Comparison of ENCODE assay signal across 12 mouse cellular contexts in genomic region chr10:11175801-11176482, GRCm38 (mm10). TPM values are rescaled to one million over a fixed set of nuclear protein-coding genes. Genes with fewer than 3 reads are reported as not detected.
DNase-seq lines count a peak whose midpoint lies in the region; ATAC-seq and TF ChIP-seq lines count a peak whose summit lies in the region.
"Had no signal": no experiment of that assay in that cellular context is flagged by ENCODE, and none has a peak within 500 bp of the region (broad histone marks: within the 10 kb centered on the region; RNA-seq: fewer than 3 reads in every experiment).

No protein-coding gene starts in this region.

- H3K9ac ChIP-seq in forebrain, embryonic 14.5 days (ENCODE audit: low read length), result no peak overlapping the region
- no peak overlapping the region for H3K9ac ChIP-seq in forebrain, embryonic 12.5 days
- H3K9ac ChIP-seq in kidney, postnatal 0 days (ENCODE audit: low read depth, low read length), result no peak overlapping the region
- H3K9ac ChIP-seq: embryonic facial prominence, embryonic 13.5 days; heart, embryonic 13.5 days had no signal

- no peak overlapping the region for H3K27ac ChIP-seq in forebrain, embryonic 14.5 days (ENCODE audit: low read depth, low read length)
- H3K27ac ChIP-seq in forebrain, embryonic 12.5 days, result no peak overlapping the region
- H3K27ac ChIP-seq in kidney, postnatal 0 days, result no peak overlapping the region
- H3K27ac ChIP-seq: embryonic facial prominence, embryonic 13.5 days; heart, embryonic 13.5 days had no signal

- no peak overlapping the region for H3K4me2 ChIP-seq in forebrain, embryonic 14.5 days (ENCODE audit: low read length)
- H3K4me2 ChIP-seq in forebrain, embryonic 12.5 days, result no peak overlapping the region
- H3K4me2 ChIP-seq in kidney, postnatal 0 days (ENCODE audit: low read length), result no peak overlapping the region
- H3K4me2 ChIP-seq: embryonic facial prominence, embryonic 13.5 days; heart, embryonic 13.5 days had no signal

- peak; percentile 57 for TF ChIP-seq CTCF in kidney, postnatal 0 days (IDR thresholded peaks at IDR 0.05; ENCODE audit: low read depth)

- ATAC-seq in forebrain, embryonic 14.5 days, result peak; percentile 29; the same call in 1 of the 2 replicates
- ATAC-seq in forebrain, embryonic 12.5 days (ENCODE audit: low FRiP score), result no peak
- ATAC-seq in kidney, postnatal 0 days (replicated peaks; ENCODE audit: low FRiP score, low read depth), result no peak
- ATAC-seq: activated CD4-positive, CD25-positive, alpha-beta regulatory T cell, adult 4 months; hindbrain, embryonic 16.5 days had no signal

- no peaks in the 10 kb centered on the region for H3K4me1 ChIP-seq in forebrain, embryonic 14.5 days (ENCODE audit: control insufficient read depth, insufficient read depth, low read length)
- no peaks in the 10 kb centered on the region for H3K4me1 ChIP-seq in forebrain, embryonic 12.5 days
- H3K4me1 ChIP-seq in kidney, postnatal 0 days (replicated peaks; ENCODE audit: insufficient read depth, low read length), result no peaks in the 10 kb centered on the region
- H3K4me1 ChIP-seq: embryonic facial prominence, embryonic 13.5 days had no signal

- no peaks in the 10 kb centered on the region for H3K27me3 ChIP-seq in forebrain, embryonic 14.5 days (replicated peaks; ENCODE audit: control insufficient read depth, insufficient read depth, low read length)
- no peaks in the 10 kb centered on the region for H3K27me3 ChIP-seq in forebrain, embryonic 12.5 days
- H3K27me3 ChIP-seq in kidney, postnatal 0 days (ENCODE audit: insufficient read depth, low read length), result no peaks in the 10 kb centered on the region
- H3K27me3 ChIP-seq: embryonic facial prominence, embryonic 13.5 days; heart, embryonic 13.5 days had no signal

- peak; percentile 69 for DNase-seq in forebrain, embryonic 14.5 days (ENCODE audit: low spot score)
- peak; percentile 34 for DNase-seq in kidney, postnatal 0 days (ENCODE audit: low spot score)
- DNase-seq in kidney, postnatal 4 days, result no peak
- DNase-seq in 416B (ENCODE audit: low read depth) (peak; percentile 38), adipocyte (ENCODE audit: low spot score) (peak; percentile 45)
- no peak for DNase-seq in right cerebral cortex, adult 18-20 months
- DNase-seq: thymus, adult 18-20 months had no signal

- WGBS in forebrain, embryonic 14.5 days, result 92% methylated on average over 8 of the region's 8 CpGs
- WGBS in forebrain, embryonic 12.5 days, result 93% methylated on average over 8 of the region's 8 CpGs
- WGBS in kidney, postnatal 0 days, result 84% methylated on average over 8 of the region's 8 CpGs

- H3K4me3 ChIP-seq in forebrain, embryonic 14.5 days (ENCODE audit: low read depth, low read length), result no peak overlapping the region
- H3K4me3 ChIP-seq in forebrain, embryonic 12.5 days (replicated peaks), result no peak overlapping the region
- H3K4me3 ChIP-seq in kidney, postnatal 0 days (replicated peaks; ENCODE audit: low read depth, low read length), result no peak overlapping the region
- H3K4me3 ChIP-seq: embryonic facial prominence, embryonic 13.5 days; heart, embryonic 13.5 days had no signal

- H3K36me3 ChIP-seq in forebrain, embryonic 14.5 days (ENCODE audit: control insufficient read depth, insufficient read depth, low read length), result peaks cover 66% of the 10 kb centered on the region
- peaks cover 56% of the 10 kb centered on the region for H3K36me3 ChIP-seq in forebrain, embryonic 12.5 days (replicated peaks)
- H3K36me3 ChIP-seq in kidney, postnatal 0 days (ENCODE audit: insufficient read depth, low read length), result peaks cover 36% of the 10 kb centered on the region

- no peaks in the 10 kb centered on the region for H3K9me3 ChIP-seq in forebrain, embryonic 14.5 days (replicated peaks; ENCODE audit: control insufficient read depth, low read length)
- H3K9me3 ChIP-seq in forebrain, embryonic 12.5 days, result no peaks in the 10 kb centered on the region
- H3K9me3 ChIP-seq in kidney, postnatal 0 days (replicated peaks; ENCODE audit: low read length), result no peaks in the 10 kb centered on the region
- H3K9me3 ChIP-seq: embryonic facial prominence, embryonic 13.5 days; heart, embryonic 13.5 days had no signal

RNA-seq across cellular contexts. Expression of gene Shprh, which starts 26.7 kb away (rescaled TPM):
- 24.5 and 31.9 TPM in 2 replicates for polyA plus RNA-seq in forebrain, embryonic 14.5 days (2014; fragmentation: Nextera tagmentation; extraction: Ambion mirVana)
- 33.0 and 34.4 TPM in 2 replicates for polyA plus RNA-seq in forebrain, embryonic 12.5 days (2016; fragmentation: Nextera tagmentation; extraction: Ambion mirVana)
- polyA plus RNA-seq in kidney, postnatal 0 days (2015; fragmentation: Nextera tagmentation; extraction: Ambion mirVana), result 10.7 and 11.0 TPM in 2 replicates

Comparison
In these comparisons a context has a peak if more than half of its experiments do, and no peak if none do; other contexts are left out.
1. DNase-seq: peak in forebrain, embryonic 14.5 days (single experiment), kidney, postnatal 0 days (single experiment), 416B (single experiment) and adipocyte (single experiment); none in kidney, postnatal 4 days (0 of 2) and right cerebral cortex, adult 18-20 months (single experiment).